Mouse (Mus musculus): ENCODE data around the gene Nynrin. TPM values are rescaled to one million over a fixed set of nuclear protein-coding genes. Genes with fewer than 3 reads are reported as not detected.

Nynrin gene
- polyA plus RNA-seq, 1 experiment from 2014 or later: 19.4 TPM

- H3K9ac ChIP-seq: no peak overlapping the region
- H3K36me3 ChIP-seq (ENCODE audit: insufficient read depth): no peaks in the 10 kb centered on the region
- WGBS: 68% methylated on average over 4 of the region's 4 CpGs
- no peak overlapping the region for H3K27ac ChIP-seq (ENCODE audit: low read depth)
- H3K4me1 ChIP-seq (ENCODE audit: insufficient read depth): no peaks in the 10 kb centered on the region
- DNase-seq (no peak), ATAC-seq (ENCODE audit: insufficient read depth) (no peak)
- H3K4me3 ChIP-seq (ENCODE audit: low read depth, low read length): no peak overlapping the region
- no peaks in the 10 kb centered on the region for H3K9me3 ChIP-seq (ENCODE audit: low read depth, low read length)
- H3K4me2 ChIP-seq: no peak overlapping the region
- H3K27me3 ChIP-seq (ENCODE audit: insufficient read depth, low read length): no peaks in the 10 kb centered on the region
- TF ChIP-seq CTCF (IDR thresholded peaks at IDR 0.05; ENCODE audit: low read depth): no peak
These were observed 12.9 kb upstream of the Nynrin start for GRCm38 (mm10) chr14:55840853-55841366.

GRCm38 (mm10) chr14:55842794-55843193, 11.0 kb upstream of the Nynrin start:
- no peaks in the 10 kb centered on the region for H3K9me3 ChIP-seq (ENCODE audit: low read depth, low read length)
- H3K4me2 ChIP-seq: no peak overlapping the region
- 77% methylated on average over 4 of the region's 4 CpGs for WGBS
- no peak overlapping the region for H3K27ac ChIP-seq (ENCODE audit: low read depth)
- no peak overlapping the region for H3K4me3 ChIP-seq (ENCODE audit: low read depth, low read length)
- TF ChIP-seq CTCF (IDR thresholded peaks at IDR 0.05; ENCODE audit: low read depth): peak; percentile 26
- H3K4me1 ChIP-seq (ENCODE audit: insufficient read depth): no peaks in the 10 kb centered on the region
- H3K9ac ChIP-seq: no peak overlapping the region
- H3K27me3 ChIP-seq (ENCODE audit: insufficient read depth, low read length): no peaks in the 10 kb centered on the region
- no peaks in the 10 kb centered on the region for H3K36me3 ChIP-seq (ENCODE audit: insufficient read depth)
- ATAC-seq (ENCODE audit: insufficient read depth) (no peak), DNase-seq (no peak)

- ATAC-seq (ENCODE audit: insufficient read depth) (no peak), DNase-seq (no peak)
- Histone ChIP-seq H3K4me1 (ENCODE audit: insufficient read depth) (no peaks in the 10 kb centered on the region), H3K9me3 (ENCODE audit: low read depth, low read length) (no peaks in the 10 kb centered on the region), H3K27me3 (ENCODE audit: insufficient read depth, low read length) (no peaks in the 10 kb centered on the region), H3K36me3 (ENCODE audit: insufficient read depth) (no peaks in the 10 kb centered on the region), H3K4me3 (ENCODE audit: low read depth, low read length) (no peak overlapping the region), H3K4me2 (no peak overlapping the region), H3K27ac (ENCODE audit: low read depth) (no peak overlapping the region), H3K9ac (no peak overlapping the region)
- no peak for TF ChIP-seq CTCF (IDR thresholded peaks at IDR 0.05; ENCODE audit: low read depth)
- WGBS: 59% methylated on average over 9 of the region's 9 CpGs
These were observed 8.1 kb upstream of the Nynrin start for GRCm38 (mm10) chr14:55845506-55846294.

- Histone ChIP-seq H3K27me3 (ENCODE audit: insufficient read depth, low read length) (no peaks in the 10 kb centered on the region), H3K4me3 (ENCODE audit: low read depth, low read length) (no peak overlapping the region), H3K27ac (ENCODE audit: low read depth) (no peak overlapping the region), H3K4me2 (no peak overlapping the region), H3K4me1 (ENCODE audit: insufficient read depth) (peaks cover 13% of the 10 kb centered on the region), H3K9me3 (ENCODE audit: low read depth, low read length) (no peaks in the 10 kb centered on the region), H3K36me3 (ENCODE audit: insufficient read depth) (no peaks in the 10 kb centered on the region), H3K9ac (no peak overlapping the region)
- ATAC-seq (ENCODE audit: insufficient read depth) (no peak), DNase-seq (no peak)
- 37% methylated on average over 6 of the region's 6 CpGs for WGBS
- no peak for TF ChIP-seq CTCF (IDR thresholded peaks at IDR 0.05; ENCODE audit: low read depth)
These were observed 2.9 kb upstream of the Nynrin start for GRCm38 (mm10) chr14:55850885-55851284.

GRCm38 (mm10) chr14:55852646-55853551, 911 bp upstream of the Nynrin start:
- 3% methylated on average over 11 of the region's 11 CpGs for WGBS
- H3K27me3 ChIP-seq (ENCODE audit: insufficient read depth, low read length): no peaks in the 10 kb centered on the region
- peak overlapping the region; percentile 97 for H3K27ac ChIP-seq (ENCODE audit: low read depth)
- ATAC-seq (ENCODE audit: insufficient read depth) (peak; percentile 84), DNase-seq (peak; percentile 89)
- peak overlapping the region; percentile 72 for H3K4me3 ChIP-seq (ENCODE audit: low read depth, low read length)
- H3K4me2 ChIP-seq: peak overlapping the region; percentile 76
- peaks cover 8% of the 10 kb centered on the region for H3K36me3 ChIP-seq (ENCODE audit: insufficient read depth)
- peak overlapping the region; percentile 81 for H3K9ac ChIP-seq
- H3K9me3 ChIP-seq (ENCODE audit: low read depth, low read length): no peaks in the 10 kb centered on the region
- no peak for TF ChIP-seq CTCF (IDR thresholded peaks at IDR 0.05; ENCODE audit: low read depth)
- H3K4me1 ChIP-seq (ENCODE audit: insufficient read depth): peaks cover 22% of the 10 kb centered on the region

GRCm38 (mm10) chr14:55854406-55855100, 743 bp downstream of the Nynrin start:
- H3K27ac ChIP-seq (ENCODE audit: low read depth): peak overlapping the region; percentile 97

More at GRCm38 (mm10) chr14:55854406-55855100, 743 bp downstream of the Nynrin start:
- ATAC-seq (ENCODE audit: insufficient read depth) (peak; percentile 15; the same call in 1 of the 2 replicates), DNase-seq (peak; percentile 43)
- Histone ChIP-seq H3K4me3 (ENCODE audit: low read depth, low read length) (peak overlapping the region; percentile 72), H3K4me2 (peak overlapping the region; percentile 76), H3K9me3 (ENCODE audit: low read depth, low read length) (no peaks in the 10 kb centered on the region), H3K4me1 (ENCODE audit: insufficient read depth) (peaks cover 25% of the 10 kb centered on the region), H3K36me3 (ENCODE audit: insufficient read depth) (peaks cover 11% of the 10 kb centered on the region), H3K27me3 (ENCODE audit: insufficient read depth, low read length) (no peaks in the 10 kb centered on the region), H3K9ac (peak overlapping the region; percentile 81)
- under 1% methylated on average over 9 of the region's 9 CpGs for WGBS
- TF ChIP-seq CTCF (IDR thresholded peaks at IDR 0.05; ENCODE audit: low read depth): no peak

Measured in lung, embryonic 14.5 days (tissue).